Mouse (Mus musculus): ENCODE measurements around the gene Ralb.

DNA sequence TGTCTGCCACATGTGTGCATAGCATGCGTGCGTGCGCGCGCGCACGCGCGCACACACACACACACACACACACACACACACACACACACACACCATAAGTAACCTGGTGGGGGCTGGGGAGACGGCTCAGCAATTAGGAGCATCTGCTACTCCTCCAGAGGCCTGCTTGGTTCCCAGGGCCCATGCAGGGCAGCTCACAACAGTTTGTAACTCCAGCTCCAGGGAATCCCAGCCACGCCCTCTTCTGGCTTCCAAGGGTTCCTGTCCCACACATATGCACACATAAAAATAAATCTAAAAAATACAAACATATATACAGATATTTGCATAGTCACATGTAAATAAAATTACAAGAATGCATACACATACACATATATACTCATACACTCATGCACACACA lies 1.9 kb downstream of the Ralb start:
- TF ChIP-seq CTCF (IDR thresholded peaks at IDR 0.05; ENCODE audit: borderline replicate concordance, insufficient read depth, low read length) (no peak), POLR2A (IDR thresholded peaks at IDR 0.05; ENCODE audit: low read depth, low read length) (no peak)
